Mouse (Mus musculus): ENCODE results near the gene Mei1.
A peak's percentile ranks its signal among the peaks of the same experiment; 100 is the strongest.

DNA sequence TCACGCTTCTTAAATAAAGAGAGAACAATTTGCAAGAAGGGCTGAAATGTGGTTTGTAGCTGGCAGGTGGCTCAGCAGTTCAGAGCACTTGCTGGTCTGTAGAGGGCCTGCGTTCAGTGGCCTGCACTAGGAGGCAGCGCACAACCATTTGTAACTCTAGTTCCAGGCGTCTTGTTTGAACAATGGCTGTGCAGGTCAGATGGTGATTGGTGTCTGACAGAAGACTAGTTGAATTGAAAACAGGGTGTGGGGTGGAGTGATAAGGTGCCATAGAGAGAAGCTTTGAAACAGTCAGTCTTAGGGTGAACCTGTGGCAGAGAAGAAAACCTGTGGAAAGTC, 94.2 kb downstream of the Mei1 start:
- TF ChIP-seq CTCF (IDR thresholded peaks at IDR 0.05; ENCODE audit: low read depth, low read length) = peak; percentile 5
- no peak for TF ChIP-seq POLR2A (IDR thresholded peaks at IDR 0.05; ENCODE audit: insufficient read depth, low read length)
- no peak for TF ChIP-seq EP300 (IDR thresholded peaks at IDR 0.05; ENCODE audit: insufficient read depth, low read depth, low read length)
